Mouse (Mus musculus) limb, embryonic 15.5 days (tissue): ENCODE measurements around the gene Gnb2. TPM values are rescaled to one million over a fixed set of nuclear protein-coding genes. Genes with fewer than 3 reads are reported as not detected.

Experiments
- ATAC-seq: fragments of 200-750 bp; cut with Nextera tagmentation; 2 replicates; pipeline ENCODE4 v1.8.0; 2017; ENCODE audit warnings: low read depth, moderate TSS enrichment; ENCODE audit not compliant: insufficient number of reproducible peaks, low FRiP score, low TSS enrichment
- H3K27ac ChIP-seq: fragments of 300-500 bp; sonication (generic); 2 replicates; pipeline ENCODE4 v1.5.1; 2015; ENCODE audit warnings: moderate library complexity, mild to moderate bottlenecking, inconsistent platforms
- H3K27me3 ChIP-seq: fragments of 300-500 bp; sonication (generic); 2 replicates; pipeline ENCODE4 v1.6.1; 2015; ENCODE audit warnings: inconsistent platforms
- H3K36me3 ChIP-seq: fragments of 300-500 bp; sonication (generic); 2 replicates; pipeline ENCODE4 v1.6.1; 2015; ENCODE audit warnings: inconsistent platforms
- H3K4me1 ChIP-seq: fragments of 300-500 bp; sonication (generic); 2 replicates; pipeline ENCODE4 v1.6.1; 2015; ENCODE audit warnings: inconsistent platforms
- H3K4me2 ChIP-seq: fragments of 300-500 bp; sonication (generic); 2 replicates; pipeline ENCODE4 v1.6.1; 2015; ENCODE audit warnings: mild to moderate bottlenecking, inconsistent platforms
- H3K4me3 ChIP-seq: fragments of 300-500 bp; sonication (generic); 2 replicates; pipeline ENCODE4 v1.5.1; 2015; ENCODE audit warnings: mild to moderate bottlenecking, inconsistent platforms
- H3K9ac ChIP-seq: fragments of 300-500 bp; sonication (generic); 2 replicates; pipeline ENCODE4 v1.6.1; 2015; ENCODE audit warnings: inconsistent platforms
- H3K9me3 ChIP-seq: fragments of 300-500 bp; sonication (generic); 2 replicates; pipeline ENCODE4 v1.6.1; 2016; ENCODE audit warnings: inconsistent platforms
- WGBS: fragments of 180-500 bp; shearing (Covaris S2); methylation state at CpG from one replicate; pipeline ENCODE4 v1.1.7; 2015; 5-methylcytosine and 5-hydroxymethylcytosine counted together
- polyA plus RNA-seq: library from polyadenylated mRNA; unstranded; fragments of >200 nt; fragmentation: Nextera tagmentation; extraction: Ambion mirVana; gene quantifications from 2 replicates; pipeline ENCODE4 v1.2.1, GENCODE M21; 2015

Gnb2 gene
- polyA plus RNA-seq, 1 experiment from 2014 or later: 394 TPM

DNA sequence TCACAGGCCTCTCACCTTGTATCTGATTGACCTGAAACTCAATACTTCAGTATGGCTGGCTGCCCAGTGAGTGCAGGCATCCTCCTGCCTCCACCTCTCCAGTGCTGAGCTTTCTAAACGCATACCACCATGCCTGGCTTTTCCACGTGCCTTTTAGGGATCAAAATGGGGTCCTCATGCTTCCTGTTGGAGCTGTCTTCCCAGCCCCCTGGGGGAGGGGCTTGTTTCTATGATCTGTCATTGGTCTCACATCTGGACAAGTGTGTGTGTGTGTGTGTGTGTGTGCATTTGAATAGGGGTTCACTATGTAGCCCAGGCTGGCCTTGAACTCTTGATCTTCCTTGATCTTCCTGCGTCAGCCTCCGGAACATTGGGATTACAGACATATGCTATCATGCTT lies 4.2 kb upstream of the Gnb2 start:
- no peak overlapping the region for H3K4me3 ChIP-seq
- ATAC-seq: no peak

GRCm38 (mm10) chr5:137535318-137535717 lies 2.0 kb upstream of the Gnb2 start:
- 0 out of 2 replicates have a peak, but pooled peaks cover under 1% of the 10 kb centered on the region for H3K36me3 ChIP-seq
- H3K4me1 ChIP-seq: peaks cover 5% of the 10 kb centered on the region
- no peaks in the 10 kb centered on the region for H3K9me3 ChIP-seq
- no peak overlapping the region for H3K4me2 ChIP-seq
- 0 out of 2 replicates have a peak, but pooled peaks cover 2% of the 10 kb centered on the region for H3K27me3 ChIP-seq
- H3K9ac ChIP-seq: no peak overlapping the region
- 70% methylated on average over 9 of the region's 9 CpGs for WGBS
- ATAC-seq: no peak
- H3K27ac ChIP-seq: no peak overlapping the region
- H3K4me3 ChIP-seq: no peak overlapping the region

More for the DNA sequence above, 4.2 kb upstream of the Gnb2 start:
- H3K27me3 ChIP-seq: 0 out of 2 replicates have a peak, but pooled peaks cover 2% of the 10 kb centered on the region
- H3K4me1 ChIP-seq: no peaks in the 10 kb centered on the region
- no peak overlapping the region for H3K4me2 ChIP-seq
- H3K9ac ChIP-seq: no peak overlapping the region
- no peaks in the 10 kb centered on the region for H3K36me3 ChIP-seq
- H3K9me3 ChIP-seq: no peaks in the 10 kb centered on the region
- 55% methylated on average over 4 of the region's 4 CpGs for WGBS
- no peak overlapping the region for H3K27ac ChIP-seq

DNA sequence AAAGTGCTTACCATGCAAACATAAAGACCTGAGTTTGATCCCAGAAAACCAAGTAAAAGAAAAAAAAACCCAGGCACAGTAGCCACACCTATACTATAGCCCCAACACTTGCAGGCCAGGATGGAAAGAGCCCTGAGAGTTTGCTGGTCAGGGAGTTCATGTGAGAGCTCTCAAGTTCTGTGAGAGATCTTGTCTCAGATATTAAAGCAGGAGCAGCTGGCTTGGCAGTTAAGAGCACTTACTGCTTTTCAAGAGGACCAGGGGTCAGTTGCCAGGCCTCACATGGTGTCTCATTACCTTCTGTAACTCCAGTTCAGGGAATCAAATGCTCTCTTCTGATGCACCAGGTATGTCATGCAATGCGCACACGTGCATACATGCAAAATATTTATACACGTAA lies 1.5 kb upstream of the Gnb2 start:
- H3K4me3 ChIP-seq: no peak overlapping the region
- 0 out of 2 replicates have a peak, but pooled peaks cover 2% of the 10 kb centered on the region for H3K27me3 ChIP-seq
- peaks cover 6% of the 10 kb centered on the region for H3K36me3 ChIP-seq
- peaks cover 11% of the 10 kb centered on the region for H3K4me1 ChIP-seq
- no peaks in the 10 kb centered on the region for H3K9me3 ChIP-seq
- H3K27ac ChIP-seq: no peak overlapping the region
- no peak for ATAC-seq
- no peak overlapping the region for H3K4me2 ChIP-seq
- 90% methylated on average over 3 of the region's 3 CpGs for WGBS
- H3K9ac ChIP-seq: no peak overlapping the region

GRCm38 (mm10) chr5:137532808-137533116 lies 548 bp downstream of the Gnb2 start:
- peaks cover 26% of the 10 kb centered on the region for H3K4me1 ChIP-seq
- H3K4me2 ChIP-seq: peak overlapping the region; percentile 71
- H3K9ac ChIP-seq: peak overlapping the region; percentile 82
- WGBS: 0% methylated on average over 12 of the region's 12 CpGs
- peak overlapping the region; percentile 96 for H3K27ac ChIP-seq
- H3K27me3 ChIP-seq: 0 out of 2 replicates have a peak, but pooled peaks cover 2% of the 10 kb centered on the region
- ATAC-seq: peak; percentile 2; the same call in 1 of the 2 replicates
- H3K36me3 ChIP-seq: peaks cover 26% of the 10 kb centered on the region
- peak overlapping the region; percentile 85 for H3K4me3 ChIP-seq
- no peaks in the 10 kb centered on the region for H3K9me3 ChIP-seq

- peak overlapping the region; percentile 85 for H3K4me3 ChIP-seq
- H3K27me3 ChIP-seq: 0 out of 2 replicates have a peak, but pooled peaks cover 2% of the 10 kb centered on the region
- ATAC-seq: no peak
- WGBS: under 1% methylated on average over 19 of the region's 19 CpGs
- H3K4me1 ChIP-seq: peaks cover 31% of the 10 kb centered on the region
- peaks cover 31% of the 10 kb centered on the region for H3K36me3 ChIP-seq
- H3K9ac ChIP-seq: peak overlapping the region; percentile 82
- H3K4me2 ChIP-seq: peak overlapping the region; percentile 71
- no peaks in the 10 kb centered on the region for H3K9me3 ChIP-seq
- peak overlapping the region; percentile 96 for H3K27ac ChIP-seq
These were observed 1.0 kb downstream of the Gnb2 start for GRCm38 (mm10) chr5:137532131-137532807.

GRCm38 (mm10) chr5:137531414-137532130 lies 1.7 kb downstream of the Gnb2 start:
- Histone ChIP-seq H3K27ac (peak overlapping the region; percentile 96), H3K36me3 (peaks cover 34% of the 10 kb centered on the region), H3K9me3 (no peaks in the 10 kb centered on the region), H3K4me2 (peak overlapping the region; percentile 71), H3K27me3 (no peaks in the 10 kb centered on the region), H3K9ac (peak overlapping the region; percentile 82), H3K4me1 (peaks cover 33% of the 10 kb centered on the region), H3K4me3 (peak overlapping the region; percentile 85)
- WGBS: under 1% methylated on average over 50 of the region's 51 CpGs
- no peak for ATAC-seq

DNA sequence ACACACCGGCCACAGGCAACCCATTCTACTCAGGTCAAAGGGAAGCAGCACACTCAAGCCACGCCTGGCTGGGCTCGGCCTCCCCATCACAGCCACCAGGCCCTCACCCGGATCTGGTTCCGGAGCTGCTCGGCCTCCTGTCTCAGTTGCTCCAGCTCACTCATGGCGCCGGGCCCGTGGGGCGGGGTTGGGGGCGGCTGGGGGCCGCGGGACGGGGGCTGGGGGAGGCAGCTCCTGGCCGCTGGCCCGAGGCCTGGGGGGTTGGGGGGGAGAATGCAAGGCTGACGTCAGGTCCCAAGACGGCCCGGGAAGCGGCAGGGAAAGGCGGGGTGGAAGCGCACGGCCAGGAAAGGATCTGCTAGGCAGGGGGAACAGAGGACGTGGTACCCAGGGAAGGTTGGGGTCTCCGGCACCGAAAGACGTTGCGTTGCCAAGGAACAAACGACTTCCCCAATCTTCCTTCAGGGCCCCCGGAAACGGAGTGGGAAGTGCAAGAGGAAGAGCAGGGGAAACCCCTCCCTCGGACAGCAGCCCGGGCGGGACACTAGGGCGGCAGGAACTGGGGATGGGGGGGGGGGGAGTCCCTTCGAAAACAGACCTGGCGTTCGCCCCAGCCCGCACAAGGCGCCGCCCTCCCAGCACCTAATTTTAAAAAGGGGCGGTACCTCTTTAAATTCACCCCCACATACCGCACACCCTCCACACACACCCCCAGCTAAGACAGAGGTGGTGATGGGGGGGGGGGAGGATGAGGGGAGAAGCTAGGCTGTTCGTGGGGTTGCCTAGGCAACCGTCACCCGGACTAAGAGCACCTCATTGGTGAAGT lies 2.5 kb downstream of the Gnb2 start:
- Histone ChIP-seq H3K27me3 (no peaks in the 10 kb centered on the region), H3K36me3 (peaks cover 40% of the 10 kb centered on the region), H3K4me3 (peak overlapping the region; percentile 85), H3K9me3 (no peaks in the 10 kb centered on the region), H3K4me2 (peak overlapping the region; percentile 71), H3K4me1 (peaks cover 39% of the 10 kb centered on the region), H3K27ac (peak overlapping the region; percentile 96), H3K9ac (peak overlapping the region; percentile 82)
- WGBS: under 1% methylated on average over 40 of the region's 46 CpGs
- peak; percentile 59 for ATAC-seq

DNA sequence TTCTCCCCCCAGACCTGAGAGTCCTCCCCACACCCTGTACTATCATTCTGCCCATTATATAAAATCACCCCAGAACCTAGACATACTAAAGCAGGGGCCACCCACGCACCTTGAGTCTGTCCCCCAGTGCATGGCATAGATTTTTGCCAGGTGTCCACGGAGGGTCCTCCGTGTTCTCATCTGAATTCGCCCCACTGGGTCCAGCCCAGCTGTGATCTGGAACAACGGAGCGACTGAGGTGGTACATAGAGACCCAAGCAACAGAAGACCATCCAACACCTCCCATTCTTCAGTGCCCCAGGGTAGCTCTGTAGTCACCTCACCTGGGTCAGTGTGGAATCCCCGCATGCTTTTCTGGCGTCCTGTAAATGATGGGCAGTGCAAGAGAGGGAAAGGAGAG lies 3.2 kb downstream of the Gnb2 start:
- peaks cover 47% of the 10 kb centered on the region for H3K36me3 ChIP-seq
- H3K4me2 ChIP-seq: peak overlapping the region; percentile 71
- H3K4me3 ChIP-seq: peak overlapping the region; percentile 85
- H3K4me1 ChIP-seq: peaks cover 45% of the 10 kb centered on the region
- H3K27ac ChIP-seq: peak overlapping the region; percentile 96
- peak overlapping the region; percentile 82; the same call in 1 of the 2 replicates for H3K9ac ChIP-seq
- H3K9me3 ChIP-seq: no peaks in the 10 kb centered on the region
- no peaks in the 10 kb centered on the region for H3K27me3 ChIP-seq
- ATAC-seq: no peak
- 67% methylated on average over 8 of the region's 8 CpGs for WGBS

DNA sequence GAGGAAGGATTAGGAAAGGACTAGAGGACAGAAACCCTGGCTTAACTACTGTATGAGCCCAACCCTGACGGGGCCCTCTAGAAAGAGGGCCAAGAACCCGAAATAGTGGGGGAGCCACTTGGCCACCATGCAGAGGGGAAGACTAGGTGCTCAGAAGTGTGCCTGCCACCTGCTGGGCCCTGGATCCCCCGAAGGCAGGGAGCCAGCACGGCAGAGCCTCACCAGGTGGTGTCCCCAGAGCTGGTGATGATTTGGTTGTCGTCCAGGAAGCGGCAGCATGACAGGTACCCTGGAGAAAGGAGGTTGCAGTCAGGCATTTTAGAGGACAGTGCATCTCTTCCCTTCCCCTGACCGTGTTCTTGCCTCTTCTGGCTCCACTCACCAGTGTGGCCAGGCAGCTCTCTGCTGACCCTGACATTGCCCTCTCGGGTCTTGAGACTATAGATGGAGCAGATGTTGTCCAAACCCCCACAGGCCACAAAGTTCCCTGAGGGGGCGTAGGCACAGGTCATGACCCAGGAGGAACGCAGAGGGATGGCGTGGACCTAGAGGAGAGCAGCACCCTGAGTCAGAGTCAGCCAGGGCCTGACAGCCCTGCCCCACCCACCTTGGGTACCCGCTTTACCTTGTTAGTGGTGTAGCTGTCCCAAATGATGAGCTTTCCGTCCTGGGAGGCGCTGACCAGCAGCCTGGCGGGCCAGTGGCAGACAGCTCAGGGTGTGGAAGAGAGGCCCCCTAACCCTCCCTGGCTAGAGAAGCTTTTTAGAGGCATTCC lies 3.9 kb downstream of the Gnb2 start:
- no peak overlapping the region for H3K9ac ChIP-seq
- no peaks in the 10 kb centered on the region for H3K9me3 ChIP-seq
- peak overlapping the region; percentile 96 for H3K27ac ChIP-seq
- 0 out of 2 replicates have a peak overlapping the region, but pooled peaks have one; percentile 71 for H3K4me2 ChIP-seq
- no peak for ATAC-seq
- peak overlapping the region; percentile 85; the same call in 1 of the 2 replicates for H3K4me3 ChIP-seq
- H3K27me3 ChIP-seq: no peaks in the 10 kb centered on the region
- 75% methylated on average over 15 of the region's 15 CpGs for WGBS
- H3K36me3 ChIP-seq: peaks cover 54% of the 10 kb centered on the region
- peaks cover 49% of the 10 kb centered on the region for H3K4me1 ChIP-seq

DNA sequence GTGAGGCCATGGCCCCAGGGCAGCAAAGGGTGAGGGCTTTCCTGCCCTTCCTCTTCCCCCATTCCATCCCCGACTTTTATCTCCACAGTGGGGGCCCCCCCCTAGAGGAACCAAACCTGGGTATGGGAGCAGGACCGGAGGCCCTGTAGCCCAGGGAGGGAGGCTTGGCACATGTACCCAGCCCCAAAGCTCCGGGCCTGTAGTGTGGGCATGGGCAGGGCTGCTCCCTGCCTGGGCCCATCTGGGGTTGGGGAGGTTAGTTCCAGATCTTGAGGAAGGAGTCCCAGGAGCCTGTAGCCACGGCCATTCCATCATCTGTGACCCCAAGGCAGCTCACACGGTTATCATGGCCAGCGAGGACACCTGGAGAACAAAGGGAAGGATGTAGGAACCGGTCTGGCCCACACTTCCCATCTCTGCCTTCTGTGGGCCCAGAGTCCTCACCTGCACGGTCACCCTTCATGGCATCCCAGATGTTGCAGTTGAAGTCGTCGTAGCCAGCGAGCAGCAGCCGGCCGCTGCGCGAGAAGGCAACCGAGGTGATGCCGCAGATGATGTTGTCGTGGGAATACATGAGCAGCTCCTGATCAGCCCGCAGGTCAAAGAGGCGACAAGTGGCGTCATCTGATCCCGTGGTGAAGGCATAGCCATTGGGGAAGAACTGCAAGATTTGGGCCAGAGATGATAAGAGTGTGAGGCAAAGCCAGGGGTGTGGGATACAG lies 4.9 kb downstream of the Gnb2 start:
- Histone ChIP-seq H3K9ac (no peak overlapping the region), H3K27ac (peak overlapping the region; percentile 57), H3K4me2 (no peak overlapping the region), H3K27me3 (no peaks in the 10 kb centered on the region), H3K4me3 (no peak overlapping the region), H3K36me3 (peaks cover 64% of the 10 kb centered on the region), H3K4me1 (peaks cover 49% of the 10 kb centered on the region), H3K9me3 (no peaks in the 10 kb centered on the region)
- WGBS: 76% methylated on average over 22 of the region's 22 CpGs
- ATAC-seq: no peak
